Mouse (Mus musculus) heart, embryonic 12.5 days (tissue): ENCODE measurements at regions not wholly inside any gene's neighbourhood (a gene's known extent, or its start where the extent isn't known, plus 50 kb on each side); places are given as distances from the start of the nearest gene placed in this dataset.
"Not testable (repeated sequence)": the region's sequence is repeated elsewhere in the genome, so short reads cannot be mapped to it uniquely, and the experiment has no call there.

Source experiments
- ATAC-seq: fragments of 200-750 bp; cut with Nextera tagmentation; 2 replicates; pipeline ENCODE4 v1.8.0; 2017; ENCODE audit warnings: moderate TSS enrichment, moderate library complexity; ENCODE audit not compliant: insufficient number of reproducible peaks, low FRiP score
- H3K27ac ChIP-seq: fragments of 300-500 bp; sonication (generic); 2 replicates; pipeline ENCODE4 v1.5.1; 2016; ENCODE audit warnings: mild to moderate bottlenecking, moderate library complexity; ENCODE audit not compliant: poor library complexity, severe bottlenecking
- H3K27me3 ChIP-seq: fragments of 300-500 bp; sonication (generic); replicated peaks from 2 replicates; pipeline ENCODE4 v1.6.1; 2016; ENCODE audit warnings: mild to moderate bottlenecking, moderate library complexity
- H3K36me3 ChIP-seq: fragments of 300-500 bp; sonication (generic); 2 replicates; pipeline ENCODE4 v1.6.1; 2016; ENCODE audit warnings: mild to moderate bottlenecking, moderate library complexity
- H3K4me1 ChIP-seq: fragments of 300-500 bp; sonication (generic); replicated peaks from 2 replicates; pipeline ENCODE4 v1.6.1; 2016; ENCODE audit warnings: mild to moderate bottlenecking
- H3K4me2 ChIP-seq: fragments of 300-500 bp; sonication (generic); 2 replicates; pipeline ENCODE4 v1.6.1; 2016; ENCODE audit warnings: mild to moderate bottlenecking, moderate library complexity
- H3K4me3 ChIP-seq: fragments of 300-500 bp; sonication (generic); 2 replicates; pipeline ENCODE4 v1.5.1; 2016; ENCODE audit warnings: mild to moderate bottlenecking
- H3K9ac ChIP-seq: fragments of 300-500 bp; sonication (generic); 2 replicates; pipeline ENCODE4 v1.6.1; 2016; ENCODE audit warnings: mild to moderate bottlenecking, moderate library complexity
- H3K9me3 ChIP-seq: fragments of 300-500 bp; sonication (generic); replicated peaks from 2 replicates; pipeline ENCODE4 v1.6.1; 2016; ENCODE audit warnings: mild to moderate bottlenecking, moderate library complexity
- WGBS: fragments of 180-500 bp; shearing (Covaris S2); methylation state at CpG from one replicate; pipeline ENCODE4 v1.1.7; 2016; 5-methylcytosine and 5-hydroxymethylcytosine counted together

DNA sequence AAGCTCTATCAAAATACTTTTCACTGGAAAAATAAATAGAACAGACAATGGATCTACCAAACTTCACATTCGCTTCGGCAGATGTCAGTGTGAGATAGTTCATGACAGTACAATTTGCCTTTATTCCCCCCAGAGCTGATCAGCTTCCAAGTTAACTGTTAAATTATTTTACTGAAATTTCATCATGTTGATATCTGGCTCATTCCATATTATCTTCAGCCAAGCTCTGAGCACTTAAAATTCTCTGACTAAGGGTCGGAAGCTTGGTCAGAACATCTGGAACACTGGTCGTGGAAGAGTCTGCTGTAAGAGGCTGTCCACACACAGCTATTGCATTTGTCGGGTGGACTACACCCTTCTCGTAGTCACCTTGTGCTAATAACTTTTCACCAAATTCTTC lies 181.3 kb upstream of the Thumpd2 start:
- Histone ChIP-seq H3K36me3 (no peaks in the 10 kb centered on the region), H3K4me2 (no peak overlapping the region), H3K4me1 (no peaks in the 10 kb centered on the region), H3K4me3 (no peak overlapping the region), H3K27me3 (no peaks in the 10 kb centered on the region), H3K9ac (no peak overlapping the region), H3K27ac (no peak overlapping the region), H3K9me3 (no peaks in the 10 kb centered on the region)
- no peak for ATAC-seq
- 83% methylated on average over 6 of the region's 6 CpGs for WGBS

DNA sequence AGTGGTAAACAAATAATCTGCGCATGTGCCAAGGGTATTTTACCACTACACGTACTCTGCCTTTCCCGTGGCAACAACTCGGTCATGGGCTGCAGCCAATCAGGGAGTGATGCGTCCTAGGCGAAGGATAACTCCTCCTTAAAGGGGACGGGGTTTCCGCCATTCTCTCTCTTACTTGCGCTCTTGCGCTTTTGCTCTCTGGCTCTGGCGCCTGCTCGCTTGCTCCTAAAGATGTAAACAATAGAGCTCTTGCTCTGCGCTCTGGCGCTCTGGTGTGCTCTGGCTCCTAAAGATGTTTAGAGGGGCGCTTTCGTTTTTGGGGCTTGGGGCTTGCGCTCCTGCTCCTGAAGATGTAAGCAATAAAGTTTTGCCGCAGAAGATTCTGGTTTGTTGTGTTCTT lies 166.9 kb upstream of the Thumpd2 start:
- not testable (repeated sequence) for H3K27me3 ChIP-seq, H3K4me3 ChIP-seq, H3K36me3 ChIP-seq, H3K4me2 ChIP-seq, ATAC-seq, H3K4me1 ChIP-seq, H3K9ac ChIP-seq, H3K27ac ChIP-seq, H3K9me3 ChIP-seq
- 90% methylated on average over 11 of the region's 18 CpGs for WGBS

- Histone ChIP-seq H3K4me2 (no peak overlapping the region), H3K27me3 (no peaks in the 10 kb centered on the region), H3K4me1 (no peaks in the 10 kb centered on the region), H3K27ac (no peak overlapping the region), H3K9me3 (no peaks in the 10 kb centered on the region), H3K4me3 (no peak overlapping the region), H3K9ac (no peak overlapping the region), H3K36me3 (no peaks in the 10 kb centered on the region)
- ATAC-seq = no peak
These were observed 160.4 kb upstream of the Thumpd2 start for GRCm38 (mm10) chr17:81225281-81225680.

DNA sequence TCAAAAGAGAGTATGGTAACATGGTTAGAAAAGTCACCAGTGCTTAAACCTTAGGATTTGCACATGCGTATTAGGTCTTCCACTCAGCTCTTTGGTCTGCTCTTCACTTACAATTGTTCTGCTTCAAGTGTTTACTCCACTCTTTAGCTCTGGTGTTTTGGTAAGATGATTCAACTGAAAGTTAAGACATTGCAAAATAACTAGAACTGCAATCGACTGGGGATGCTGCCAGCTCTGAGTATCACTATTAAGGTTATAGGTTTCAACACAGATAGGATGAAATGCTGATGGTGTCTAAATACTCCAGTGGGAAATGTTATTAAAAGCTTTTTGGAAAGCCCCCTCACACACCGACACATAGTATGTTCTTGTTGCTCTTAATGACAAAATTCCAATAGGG lies 156.6 kb upstream of the Thumpd2 start:
- H3K9me3 ChIP-seq = no peaks in the 10 kb centered on the region
- no peaks in the 10 kb centered on the region for H3K4me1 ChIP-seq
- no peak overlapping the region for H3K9ac ChIP-seq
- no peak for ATAC-seq
- H3K27me3 ChIP-seq = no peaks in the 10 kb centered on the region
- H3K4me3 ChIP-seq = no peak overlapping the region
- H3K4me2 ChIP-seq = no peak overlapping the region
- WGBS = 80% methylated on average over 3 of the region's 3 CpGs
- H3K27ac ChIP-seq = no peak overlapping the region
- H3K36me3 ChIP-seq = no peaks in the 10 kb centered on the region

DNA sequence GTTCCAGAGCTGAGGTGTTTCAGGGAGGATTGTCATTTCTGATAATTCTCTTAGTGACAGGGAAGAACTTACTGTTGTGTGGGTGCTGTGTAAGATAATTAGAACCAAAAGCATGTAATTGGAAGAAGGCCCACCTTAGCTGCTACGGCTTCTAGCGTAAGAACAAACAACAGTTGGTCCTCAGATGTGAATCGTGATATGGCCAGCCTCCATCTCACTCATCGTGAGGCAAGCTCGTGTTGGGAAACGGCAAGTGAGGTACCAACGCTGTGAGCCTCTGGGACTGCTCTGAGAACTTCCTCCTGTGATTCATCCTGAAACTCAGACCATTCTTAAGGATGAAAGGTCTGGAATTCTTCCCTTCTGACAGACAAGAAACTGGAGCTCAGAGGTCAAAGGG lies 150.0 kb upstream of the Thumpd2 start:
- no peaks in the 10 kb centered on the region for H3K27me3 ChIP-seq
- H3K4me1 ChIP-seq = no peaks in the 10 kb centered on the region
- no peak overlapping the region for H3K4me3 ChIP-seq
- 81% methylated on average over 7 of the region's 7 CpGs for WGBS
- no peaks in the 10 kb centered on the region for H3K36me3 ChIP-seq
- no peak for ATAC-seq
- H3K27ac ChIP-seq = no peak overlapping the region
- H3K9ac ChIP-seq = no peak overlapping the region
- H3K4me2 ChIP-seq = no peak overlapping the region
- H3K9me3 ChIP-seq = no peaks in the 10 kb centered on the region

GRCm38 (mm10) chr17:81212043-81212442 lies 147.2 kb upstream of the Thumpd2 start:
- Histone ChIP-seq H3K36me3 (no peaks in the 10 kb centered on the region), H3K27me3 (no peaks in the 10 kb centered on the region), H3K4me3 (no peak overlapping the region), H3K9me3 (peaks cover 3% of the 10 kb centered on the region; the same call in 1 of the 2 replicates), H3K4me1 (no peaks in the 10 kb centered on the region), H3K9ac (no peak overlapping the region), H3K4me2 (no peak overlapping the region), H3K27ac (no peak overlapping the region)
- ATAC-seq = no peak
- WGBS = 78% methylated on average over 3 of the region's 3 CpGs

DNA sequence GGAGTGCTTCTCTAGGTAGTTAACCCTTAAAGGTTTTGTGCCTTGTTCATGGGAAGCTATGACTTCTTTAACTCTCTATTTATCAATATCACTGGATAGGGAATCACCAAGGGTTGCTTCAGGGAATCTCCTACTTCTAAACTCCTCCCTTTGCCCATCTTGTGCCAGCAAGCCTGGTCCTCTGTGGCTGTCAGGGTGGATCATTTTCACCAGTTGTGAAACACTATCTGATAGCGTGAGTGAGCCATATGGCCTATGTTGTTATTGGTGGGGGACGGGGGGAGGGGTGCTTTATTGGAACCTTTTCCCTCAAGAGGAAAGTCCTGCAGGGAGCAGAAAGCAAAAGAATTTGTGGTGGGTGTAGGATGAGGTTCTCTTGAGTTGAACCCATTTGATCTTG lies 145.5 kb upstream of the Thumpd2 start:
- Histone ChIP-seq H3K9me3 (peaks cover 10% of the 10 kb centered on the region), H3K36me3 (no peaks in the 10 kb centered on the region), H3K9ac (no peak overlapping the region), H3K4me2 (no peak overlapping the region), H3K4me1 (no peaks in the 10 kb centered on the region), H3K4me3 (no peak overlapping the region), H3K27me3 (no peaks in the 10 kb centered on the region), H3K27ac (no peak overlapping the region)
- no peak for ATAC-seq
- WGBS = 76% methylated on average over 2 of the region's 2 CpGs

GRCm38 (mm10) chr17:81209323-81209722 lies 144.4 kb upstream of the Thumpd2 start:
- H3K27me3 ChIP-seq = no peaks in the 10 kb centered on the region
- H3K36me3 ChIP-seq = no peaks in the 10 kb centered on the region
- no peak overlapping the region for H3K4me2 ChIP-seq
- H3K9me3 ChIP-seq = peaks cover 10% of the 10 kb centered on the region
- 89% methylated on average over 3 of the region's 3 CpGs for WGBS
- no peak overlapping the region for H3K9ac ChIP-seq
- no peak overlapping the region for H3K27ac ChIP-seq
- ATAC-seq = no peak
- H3K4me3 ChIP-seq = no peak overlapping the region
- H3K4me1 ChIP-seq = no peaks in the 10 kb centered on the region

GRCm38 (mm10) chr17:81201052-81201451 lies 136.2 kb upstream of the Thumpd2 start:
- Histone ChIP-seq H3K4me2 (no peak overlapping the region), H3K4me3 (no peak overlapping the region)

GRCm38 (mm10) chr17:81194006-81194405 lies 129.1 kb upstream of the Thumpd2 start:
- no peak overlapping the region for H3K4me2 ChIP-seq
- H3K4me3 ChIP-seq = no peak overlapping the region
- 75% methylated on average over 10 of the region's 10 CpGs for WGBS
- no peaks in the 10 kb centered on the region for H3K9me3 ChIP-seq
- peaks cover 5% of the 10 kb centered on the region; the same call in 1 of the 2 replicates for H3K4me1 ChIP-seq
- no peaks in the 10 kb centered on the region for H3K36me3 ChIP-seq
- H3K27ac ChIP-seq = no peak overlapping the region
- no peak overlapping the region for H3K9ac ChIP-seq
- no peaks in the 10 kb centered on the region for H3K27me3 ChIP-seq
- ATAC-seq = no peak

More at GRCm38 (mm10) chr17:81201052-81201451, 136.2 kb upstream of the Thumpd2 start:
- H3K9ac ChIP-seq = no peak overlapping the region
- 0 out of 2 replicates have a peak, but pooled peaks cover 3% of the 10 kb centered on the region for H3K4me1 ChIP-seq
- H3K9me3 ChIP-seq = no peaks in the 10 kb centered on the region
- no peak overlapping the region for H3K27ac ChIP-seq
- WGBS = 64% methylated on average over 8 of the region's 8 CpGs
- no peaks in the 10 kb centered on the region for H3K27me3 ChIP-seq
- no peak for ATAC-seq
- H3K36me3 ChIP-seq = no peaks in the 10 kb centered on the region

DNA sequence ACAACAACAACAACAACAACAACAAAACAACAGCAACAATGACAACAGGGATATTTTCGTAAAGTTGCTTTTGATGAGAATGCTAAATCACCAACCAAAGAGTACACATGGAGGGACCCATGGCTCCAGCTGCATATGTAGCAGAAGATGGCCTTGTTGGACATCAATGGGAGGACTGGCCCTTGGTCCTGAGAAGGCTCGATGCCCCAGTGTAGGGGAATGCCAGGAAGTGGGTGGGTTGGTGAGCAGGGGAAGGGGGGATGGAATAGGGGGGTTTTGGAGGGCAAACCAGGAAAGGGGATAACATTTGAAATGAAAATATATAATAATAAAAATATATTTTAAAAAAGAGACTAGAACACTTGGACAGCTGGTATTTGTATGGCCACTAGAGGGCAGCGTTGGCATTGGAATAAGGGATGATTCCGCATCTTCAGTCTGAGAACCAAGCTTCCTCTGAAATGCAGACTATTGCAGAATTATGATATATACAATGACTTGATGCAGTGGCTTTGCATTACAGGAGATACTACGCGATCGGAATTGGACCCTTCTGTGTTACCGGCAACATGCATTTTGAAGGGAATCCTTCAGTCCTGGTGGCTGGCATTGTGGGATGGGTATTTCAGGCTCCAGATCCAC lies 128.5 kb upstream of the Thumpd2 start:
- 39% methylated on average over 8 of the region's 8 CpGs for WGBS
- no peaks in the 10 kb centered on the region for H3K9me3 ChIP-seq
- H3K36me3 ChIP-seq = no peaks in the 10 kb centered on the region
- no peak overlapping the region for H3K4me3 ChIP-seq
- no peak overlapping the region for H3K9ac ChIP-seq
- no peak for ATAC-seq
- H3K4me1 ChIP-seq = peaks cover 5% of the 10 kb centered on the region; the same call in 1 of the 2 replicates
- H3K27me3 ChIP-seq = no peaks in the 10 kb centered on the region
- no peak overlapping the region for H3K27ac ChIP-seq
- no peak overlapping the region for H3K4me2 ChIP-seq

DNA sequence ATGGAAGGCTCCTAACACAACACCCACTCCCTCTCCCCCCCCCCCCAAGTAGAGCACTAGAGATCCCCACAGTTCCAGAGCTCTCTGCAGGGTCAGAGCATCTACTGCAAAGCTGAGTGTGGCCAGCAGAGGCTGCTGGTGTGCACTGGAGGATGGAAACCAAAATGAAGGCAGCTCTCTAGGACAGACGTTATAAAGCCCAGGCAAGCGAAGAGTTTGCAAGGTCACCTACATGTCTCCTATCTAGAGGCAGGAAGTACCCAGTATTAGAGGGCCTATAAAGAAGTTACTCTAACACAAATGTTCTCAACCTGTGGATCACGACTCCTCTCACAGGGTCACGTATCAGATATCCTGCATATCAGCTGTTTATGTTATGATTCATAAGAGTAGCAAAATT lies 125.1 kb upstream of the Thumpd2 start:
- WGBS = 55% methylated on average over 4 of the region's 4 CpGs
- Histone ChIP-seq H3K27ac (no peak overlapping the region), H3K4me1 (peaks cover 5% of the 10 kb centered on the region; the same call in 1 of the 2 replicates), H3K27me3 (no peaks in the 10 kb centered on the region), H3K9ac (no peak overlapping the region), H3K4me3 (no peak overlapping the region), H3K4me2 (no peak overlapping the region), H3K9me3 (no peaks in the 10 kb centered on the region), H3K36me3 (no peaks in the 10 kb centered on the region)
- ATAC-seq = peak; percentile 15; the same call in 1 of the 2 replicates
